41 mouse cellular contexts compared by ENCODE assay signal in the genomic region with DNA sequence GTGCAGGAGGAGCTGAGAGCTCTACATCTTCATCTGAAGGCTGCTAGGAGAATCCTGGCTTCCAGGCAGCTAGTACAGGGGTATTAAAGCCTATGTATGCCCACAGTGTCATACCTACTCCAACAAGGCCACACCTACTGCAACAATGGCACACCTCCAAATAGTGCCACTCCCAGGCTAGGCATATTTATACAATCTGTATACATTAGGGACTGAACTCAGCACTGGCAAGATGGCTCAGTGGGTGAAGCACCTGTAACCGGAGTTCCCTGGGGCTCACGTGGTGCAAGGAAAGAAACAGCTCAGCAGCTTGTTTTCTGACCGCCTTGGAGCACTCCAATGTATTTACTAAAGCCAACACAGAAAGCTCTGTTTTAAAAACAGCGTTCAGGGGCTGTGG. TPM values are rescaled to one million over a fixed set of nuclear protein-coding genes. Genes with fewer than 3 reads are reported as not detected.
"Had no signal": no experiment of that assay in that cellular context is flagged by ENCODE, and none has a peak within 500 bp of the region (broad histone marks: within the 10 kb centered on the region; RNA-seq: fewer than 3 reads in every experiment).

No protein-coding gene starts in this region.

- DNase-seq: heart, postnatal 10 days; heart, postnatal 14 days; heart, postnatal 36 days; heart, postnatal 4 days; kidney, adult 11 months; kidney, adult 18-20 months; kidney, adult 2 months; kidney, adult 8-10 months; kidney, adult 9 months; kidney, postnatal 10 days; kidney, postnatal 14 days; kidney, postnatal 25 days; kidney, postnatal 36 days; kidney, postnatal 4 days; layer of hippocampus, adult 9-11 months; layer of hippocampus, postnatal 36 days had no signal

- H3K9ac ChIP-seq: heart, embryonic 12.5 days; heart, embryonic 13.5 days; heart, embryonic 15.5 days; hindbrain, embryonic 12.5 days; hindbrain, embryonic 13.5 days; hindbrain, embryonic 14.5 days; hindbrain, embryonic 15.5 days; intestine, embryonic 15.5 days; kidney, embryonic 15.5 days had no signal

- H3K4me3 ChIP-seq: heart, embryonic 10.5 days; heart, embryonic 12.5 days; heart, embryonic 13.5 days; heart, embryonic 15.5 days; hindbrain, embryonic 10.5 days; hindbrain, embryonic 12.5 days; hindbrain, embryonic 13.5 days; hindbrain, embryonic 15.5 days; intestine, embryonic 15.5 days; kidney, embryonic 15.5 days; layer of hippocampus, adult 2 months; left cerebral cortex, adult 2 months had no signal

- ATAC-seq: hindbrain, embryonic 16.5 days; hindbrain, postnatal 0 days; inflammation-experienced regulatory T-cells, adult 6 months; intestine, embryonic 15.5 days; intestine, embryonic 16.5 days; intestine, postnatal 0 days had no signal

- H3K27me3 ChIP-seq: heart, embryonic 12.5 days; heart, embryonic 13.5 days; heart, embryonic 15.5 days; hindbrain, embryonic 12.5 days; hindbrain, embryonic 13.5 days; hindbrain, embryonic 15.5 days; intestine, embryonic 15.5 days; kidney, embryonic 15.5 days had no signal

- H3K9me3 ChIP-seq: heart, embryonic 10.5 days; heart, embryonic 12.5 days; heart, embryonic 13.5 days; heart, embryonic 15.5 days; hindbrain, embryonic 10.5 days; hindbrain, embryonic 12.5 days; hindbrain, embryonic 13.5 days; hindbrain, embryonic 15.5 days; intestine, embryonic 15.5 days; kidney, embryonic 15.5 days had no signal

- H3K4me2 ChIP-seq: heart, embryonic 11.5 days; heart, embryonic 12.5 days; heart, embryonic 13.5 days; heart, embryonic 15.5 days; hindbrain, embryonic 12.5 days; hindbrain, embryonic 13.5 days; hindbrain, embryonic 14.5 days; hindbrain, embryonic 15.5 days; intestine, embryonic 15.5 days; kidney, embryonic 15.5 days had no signal

- H3K27ac ChIP-seq: heart, embryonic 10.5 days; heart, embryonic 13.5 days; heart, embryonic 15.5 days; hindbrain, embryonic 10.5 days; hindbrain, embryonic 12.5 days; hindbrain, embryonic 13.5 days; hindbrain, embryonic 14.5 days; hindbrain, embryonic 15.5 days; hindbrain, postnatal 0 days; intestine, embryonic 15.5 days; kidney, embryonic 15.5 days; kidney, postnatal 0 days; layer of hippocampus, adult 2 months; left cerebral cortex, adult 2 months had no signal

RNA-seq across cellular contexts. Expression of a gene that starts 12.8 kb away (rescaled TPM):
- polyA plus RNA-seq: kidney, adult 2 months had no signal

RNA-seq across cellular contexts. Expression of a gene that starts 26.7 kb away (rescaled TPM):
- polyA plus RNA-seq: heart, embryonic 10.5 days; heart, embryonic 14.5 days; heart, embryonic 15.5 days; heart, postnatal 0 days; hindbrain, embryonic 10.5 days; hindbrain, embryonic 11.5 days; hindbrain, embryonic 12.5 days; hindbrain, embryonic 13.5 days; hindbrain, embryonic 15.5 days; intestine, embryonic 14.5 days; intestine, embryonic 15.5 days; intestine, postnatal 0 days; kidney, embryonic 14.5 days; kidney, embryonic 15.5 days; kidney, postnatal 0 days had no signal
